Mouse (Mus musculus): Measurements from ENCODE around the gene Rgcc. TPM values are rescaled to one million over a fixed set of nuclear protein-coding genes. Genes with fewer than 3 reads are reported as not detected.

Gene Rgcc
- polyA plus RNA-seq, 1 experiment from 2014 or later: 56.3 TPM

GRCm38 (mm10) chr14:79307138-79307537, 5.7 kb upstream of the Rgcc start:
- WGBS: 88% methylated on average over 7 of the region's 7 CpGs
- no peak; the same call in 1 of the 2 replicates for ATAC-seq (ENCODE audit: insufficient read depth, low FRiP score)
- no peak overlapping the region for H3K4me3 ChIP-seq (replicated peaks; ENCODE audit: low read length)
- no peaks in the 10 kb centered on the region for H3K36me3 ChIP-seq (ENCODE audit: control insufficient read depth, insufficient read depth, low read length)
- no peaks in the 10 kb centered on the region; the same call in 1 of the 2 replicates for H3K4me1 ChIP-seq (ENCODE audit: control insufficient read depth, insufficient read depth, low read length)
- no peaks in the 10 kb centered on the region for H3K9me3 ChIP-seq (replicated peaks; ENCODE audit: control insufficient read depth, low read length)
- H3K4me2 ChIP-seq (ENCODE audit: low read depth, low read length): no peak overlapping the region
- H3K9ac ChIP-seq (ENCODE audit: low read length): no peak overlapping the region
- no peaks in the 10 kb centered on the region for H3K27me3 ChIP-seq (ENCODE audit: control insufficient read depth, insufficient read depth, low read length)
- no peak overlapping the region for H3K27ac ChIP-seq (ENCODE audit: low read length)

DNA sequence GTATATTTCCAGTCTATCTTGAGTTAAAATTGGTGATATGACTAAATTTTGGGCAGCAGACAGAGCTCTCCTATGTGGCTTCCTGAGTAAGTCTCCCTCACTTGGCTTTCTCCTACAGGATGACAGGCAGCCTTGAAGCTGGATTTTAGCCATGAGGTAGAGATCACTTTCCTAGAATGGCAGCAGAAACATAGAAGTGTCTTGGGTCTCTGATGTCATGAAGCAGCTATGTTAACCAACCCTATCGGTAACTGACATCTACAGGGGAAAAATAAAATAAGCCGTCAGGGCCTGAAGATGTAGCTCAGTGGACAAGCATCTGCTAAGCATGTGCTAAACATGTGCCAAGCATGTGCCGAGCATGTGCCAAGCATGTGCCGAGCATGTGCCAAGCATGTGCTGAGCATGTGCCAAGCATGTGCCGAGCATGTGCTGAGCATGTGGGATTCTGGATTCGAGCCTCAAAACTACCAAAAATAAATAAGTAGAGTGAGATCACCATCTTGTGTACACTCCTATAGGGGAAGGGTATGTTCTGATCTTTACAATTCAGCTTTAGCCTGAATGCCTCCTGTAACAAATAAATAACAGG, 3.5 kb upstream of the Rgcc start:
- 87% methylated on average over 6 of the region's 6 CpGs for WGBS
- no peak for ATAC-seq (ENCODE audit: insufficient read depth, low FRiP score)
- H3K27me3 ChIP-seq (ENCODE audit: control insufficient read depth, insufficient read depth, low read length): peaks cover 4% of the 10 kb centered on the region
- no peaks in the 10 kb centered on the region for H3K9me3 ChIP-seq (replicated peaks; ENCODE audit: control insufficient read depth, low read length)
- H3K4me3 ChIP-seq (replicated peaks; ENCODE audit: low read length): no peak overlapping the region
- H3K9ac ChIP-seq (ENCODE audit: low read length): no peak overlapping the region
- no peaks in the 10 kb centered on the region for H3K36me3 ChIP-seq (ENCODE audit: control insufficient read depth, insufficient read depth, low read length)
- H3K4me2 ChIP-seq (ENCODE audit: low read depth, low read length): no peak overlapping the region
- no peak overlapping the region for H3K27ac ChIP-seq (ENCODE audit: low read length)
- peaks cover 12% of the 10 kb centered on the region for H3K4me1 ChIP-seq (ENCODE audit: control insufficient read depth, insufficient read depth, low read length)

GRCm38 (mm10) chr14:79303150-79303549, 1.7 kb upstream of the Rgcc start:
- ATAC-seq (ENCODE audit: insufficient read depth, low FRiP score): no peak
- Histone ChIP-seq H3K27me3 (ENCODE audit: control insufficient read depth, insufficient read depth, low read length) (peaks cover 11% of the 10 kb centered on the region), H3K27ac (ENCODE audit: low read length) (no peak overlapping the region), H3K9ac (ENCODE audit: low read length) (no peak overlapping the region), H3K4me1 (ENCODE audit: control insufficient read depth, insufficient read depth, low read length) (peaks cover 13% of the 10 kb centered on the region), H3K4me2 (ENCODE audit: low read depth, low read length) (no peak overlapping the region), H3K36me3 (ENCODE audit: control insufficient read depth, insufficient read depth, low read length) (no peaks in the 10 kb centered on the region), H3K9me3 (replicated peaks; ENCODE audit: control insufficient read depth, low read length) (no peaks in the 10 kb centered on the region), H3K4me3 (replicated peaks; ENCODE audit: low read length) (no peak overlapping the region)
- 72% methylated on average over 2 of the region's 2 CpGs for WGBS

DNA sequence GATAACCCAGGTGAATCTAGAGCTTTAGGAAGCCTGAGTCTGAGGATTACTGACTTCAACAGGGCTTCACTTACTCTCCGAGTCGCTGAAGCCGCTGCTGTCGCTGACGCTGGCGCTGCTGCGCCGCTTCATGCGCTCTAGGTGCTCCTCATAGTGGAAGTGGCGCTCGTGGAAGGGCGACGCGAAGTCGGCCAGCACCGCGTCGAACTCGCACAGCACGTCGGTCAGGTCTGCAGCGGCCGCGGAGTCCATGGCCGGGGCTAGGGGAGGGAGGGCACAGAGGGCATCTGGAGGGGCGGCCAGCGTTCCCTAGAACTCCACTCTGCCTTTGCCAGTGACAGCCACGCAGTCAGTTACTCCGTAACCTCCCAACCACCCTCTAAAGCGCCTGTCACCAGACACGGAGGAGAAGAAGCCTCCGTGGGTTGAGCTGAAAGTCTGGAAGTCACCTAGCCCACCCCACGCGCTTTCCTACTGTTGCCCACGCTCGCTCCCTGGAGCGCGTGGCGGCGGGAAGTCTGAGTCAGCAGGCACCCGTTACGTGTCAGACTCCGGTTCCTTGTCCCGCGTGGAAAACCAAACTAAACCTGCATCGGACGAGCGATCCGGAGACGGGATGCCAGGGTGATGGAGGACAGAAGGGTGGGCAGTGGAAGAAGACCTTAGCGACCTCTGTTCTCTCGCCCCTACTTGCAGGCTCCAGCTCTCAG, 649 bp downstream of the Rgcc start:
- Histone ChIP-seq H3K4me3 (replicated peaks; ENCODE audit: low read length) (peak overlapping the region; percentile 62), H3K9me3 (replicated peaks; ENCODE audit: control insufficient read depth, low read length) (no peaks in the 10 kb centered on the region), H3K27me3 (ENCODE audit: control insufficient read depth, insufficient read depth, low read length) (peaks cover 11% of the 10 kb centered on the region), H3K27ac (ENCODE audit: low read length) (no peak overlapping the region; the same call in 1 of the 2 replicates), H3K36me3 (ENCODE audit: control insufficient read depth, insufficient read depth, low read length) (no peaks in the 10 kb centered on the region), H3K9ac (ENCODE audit: low read length) (peak overlapping the region; percentile 70), H3K4me1 (ENCODE audit: control insufficient read depth, insufficient read depth, low read length) (peaks cover 13% of the 10 kb centered on the region), H3K4me2 (ENCODE audit: low read depth, low read length) (peak overlapping the region; percentile 100)
- WGBS: under 1% methylated on average over 52 of the region's 52 CpGs
- ATAC-seq (ENCODE audit: insufficient read depth, low FRiP score): peak; percentile 11; the same call in 1 of the 2 replicates

DNA sequence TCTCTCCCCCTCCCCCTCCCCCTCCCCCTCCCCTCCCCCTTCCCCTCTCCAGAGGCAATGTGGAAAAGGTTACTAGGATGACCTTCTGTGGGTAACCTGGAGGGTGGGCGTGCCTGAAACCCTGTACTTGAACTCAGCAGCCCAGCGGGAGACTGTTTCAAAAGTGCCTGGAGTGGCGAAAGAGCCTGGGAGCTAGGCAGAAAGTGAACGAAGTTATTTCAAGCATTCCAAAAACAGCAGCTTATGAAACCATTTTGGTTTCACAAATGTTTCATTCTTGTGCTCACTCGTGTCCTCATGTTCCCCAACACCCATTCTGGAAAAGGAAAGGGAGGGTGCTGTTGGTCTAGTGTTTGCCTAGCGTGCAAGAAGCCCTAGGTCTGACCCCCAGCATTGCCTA, 1.6 kb downstream of the Rgcc start:
- no peaks in the 10 kb centered on the region for H3K9me3 ChIP-seq (replicated peaks; ENCODE audit: control insufficient read depth, low read length)
- no peak for ATAC-seq (ENCODE audit: insufficient read depth, low FRiP score)
- H3K4me2 ChIP-seq (ENCODE audit: low read depth, low read length): peak overlapping the region; percentile 100
- peaks cover 11% of the 10 kb centered on the region for H3K27me3 ChIP-seq (ENCODE audit: control insufficient read depth, insufficient read depth, low read length)
- H3K9ac ChIP-seq (ENCODE audit: low read length): peak overlapping the region; percentile 70; the same call in 1 of the 2 replicates
- WGBS: 32% methylated on average over 6 of the region's 6 CpGs
- H3K4me3 ChIP-seq (replicated peaks; ENCODE audit: low read length): peak overlapping the region; percentile 62
- no peaks in the 10 kb centered on the region for H3K36me3 ChIP-seq (ENCODE audit: control insufficient read depth, insufficient read depth, low read length)
- no peak overlapping the region for H3K27ac ChIP-seq (ENCODE audit: low read length)
- peaks cover 13% of the 10 kb centered on the region for H3K4me1 ChIP-seq (ENCODE audit: control insufficient read depth, insufficient read depth, low read length)

DNA sequence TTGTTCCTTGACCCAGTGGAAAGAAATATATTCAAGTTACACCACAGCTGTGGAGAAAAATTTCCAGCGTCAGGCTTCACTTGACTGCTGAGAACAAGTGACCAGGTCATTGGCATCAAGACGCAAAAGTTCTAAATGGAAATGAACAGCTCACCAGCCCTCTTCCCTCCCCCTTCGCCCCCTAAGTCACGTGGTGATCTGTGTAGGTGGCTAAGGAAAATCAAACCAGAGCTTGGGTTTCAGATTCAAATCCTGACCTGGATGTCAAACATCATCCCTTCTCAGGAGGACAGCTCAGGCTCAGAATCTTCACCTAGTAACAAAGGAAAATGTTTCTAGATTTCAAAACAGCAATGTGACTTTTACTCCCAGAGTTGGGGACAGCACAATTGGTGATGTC, 2.2 kb downstream of the Rgcc start:
- H3K27ac ChIP-seq (ENCODE audit: low read length): no peak overlapping the region
- no peak for ATAC-seq (ENCODE audit: insufficient read depth, low FRiP score)
- H3K9me3 ChIP-seq (replicated peaks; ENCODE audit: control insufficient read depth, low read length): no peaks in the 10 kb centered on the region
- H3K4me2 ChIP-seq (ENCODE audit: low read depth, low read length): peak overlapping the region; percentile 100
- H3K4me1 ChIP-seq (ENCODE audit: control insufficient read depth, insufficient read depth, low read length): peaks cover 13% of the 10 kb centered on the region
- H3K36me3 ChIP-seq (ENCODE audit: control insufficient read depth, insufficient read depth, low read length): no peaks in the 10 kb centered on the region
- H3K4me3 ChIP-seq (replicated peaks; ENCODE audit: low read length): peak overlapping the region; percentile 22
- 57% methylated on average over 4 of the region's 4 CpGs for WGBS
- H3K27me3 ChIP-seq (ENCODE audit: control insufficient read depth, insufficient read depth, low read length): peaks cover 11% of the 10 kb centered on the region
- H3K9ac ChIP-seq (ENCODE audit: low read length): 0 out of 2 replicates have a peak overlapping the region, but pooled peaks have one; percentile 26

DNA sequence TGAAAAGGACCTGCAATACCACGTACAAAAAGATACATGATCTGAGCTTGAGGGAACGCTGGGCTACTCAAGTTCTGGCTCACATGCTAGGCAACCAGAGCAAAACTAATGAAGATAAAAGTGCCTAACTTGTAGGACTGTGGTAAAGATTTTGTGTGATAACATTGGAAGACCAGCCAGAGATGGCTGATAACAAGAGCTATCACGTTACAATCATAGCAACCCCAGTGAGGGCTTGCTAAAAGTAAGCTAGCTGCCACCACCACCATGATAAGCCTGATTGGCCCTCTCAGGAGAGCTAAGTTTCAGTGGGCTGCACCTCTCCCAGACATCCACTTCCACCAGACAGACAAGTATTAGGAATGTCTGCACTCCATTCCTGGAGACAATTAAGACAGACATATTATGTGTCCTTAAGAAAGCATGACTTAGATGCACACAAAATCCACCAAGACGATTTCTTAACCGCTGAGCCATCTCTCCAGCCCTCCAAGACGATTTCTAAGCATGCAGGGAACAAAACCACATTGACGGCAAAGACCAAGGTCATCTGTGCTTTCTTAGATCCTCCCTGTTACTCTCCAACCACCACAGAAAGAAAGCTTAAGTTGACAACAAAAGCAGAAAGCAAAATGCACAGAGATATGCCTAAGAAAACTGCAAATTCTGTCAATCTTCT, 3.0 kb downstream of the Rgcc start:
- Histone ChIP-seq H3K9me3 (replicated peaks; ENCODE audit: control insufficient read depth, low read length) (no peaks in the 10 kb centered on the region), H3K27me3 (ENCODE audit: control insufficient read depth, insufficient read depth, low read length) (peaks cover 11% of the 10 kb centered on the region), H3K36me3 (ENCODE audit: control insufficient read depth, insufficient read depth, low read length) (no peaks in the 10 kb centered on the region), H3K4me1 (ENCODE audit: control insufficient read depth, insufficient read depth, low read length) (peaks cover 13% of the 10 kb centered on the region), H3K9ac (ENCODE audit: low read length) (no peak overlapping the region), H3K4me2 (ENCODE audit: low read depth, low read length) (peak overlapping the region; percentile 100), H3K27ac (ENCODE audit: low read length) (no peak overlapping the region), H3K4me3 (replicated peaks; ENCODE audit: low read length) (peak overlapping the region; percentile 22; the same call in 1 of the 2 replicates)
- no peak for ATAC-seq (ENCODE audit: insufficient read depth, low FRiP score)
- 61% methylated on average over 7 of the region's 7 CpGs for WGBS

DNA sequence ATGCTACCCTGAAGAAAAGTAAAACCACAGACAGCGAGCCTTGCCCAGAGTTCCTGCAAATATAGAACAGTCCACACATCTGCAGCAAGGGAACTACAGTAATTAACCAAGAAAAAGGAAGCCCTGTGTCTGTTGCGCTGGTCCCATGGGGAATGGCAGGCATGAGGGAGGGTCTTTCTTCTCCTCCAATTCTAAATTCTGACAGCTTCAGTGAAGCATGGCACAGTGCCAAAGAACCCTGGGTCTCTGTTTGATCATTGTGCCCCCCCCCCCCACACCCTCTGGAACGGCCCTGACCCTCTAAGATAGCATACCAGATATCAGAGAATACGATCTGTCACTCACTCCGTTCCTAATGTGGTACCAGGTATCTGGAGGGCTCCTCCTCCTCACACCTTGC, 4.6 kb downstream of the Rgcc start:
- no peak overlapping the region for H3K9ac ChIP-seq (ENCODE audit: low read length)
- H3K4me2 ChIP-seq (ENCODE audit: low read depth, low read length): 0 out of 2 replicates have a peak overlapping the region, but pooled peaks have one; percentile 10
- peaks cover 13% of the 10 kb centered on the region for H3K4me1 ChIP-seq (ENCODE audit: control insufficient read depth, insufficient read depth, low read length)
- WGBS: 51% methylated on average over 5 of the region's 5 CpGs
- H3K4me3 ChIP-seq (replicated peaks; ENCODE audit: low read length): no peak overlapping the region
- peaks cover 11% of the 10 kb centered on the region for H3K27me3 ChIP-seq (ENCODE audit: control insufficient read depth, insufficient read depth, low read length)
- no peaks in the 10 kb centered on the region for H3K36me3 ChIP-seq (ENCODE audit: control insufficient read depth, insufficient read depth, low read length)
- ATAC-seq (ENCODE audit: insufficient read depth, low FRiP score): no peak
- no peaks in the 10 kb centered on the region for H3K9me3 ChIP-seq (replicated peaks; ENCODE audit: control insufficient read depth, low read length)
- no peak overlapping the region for H3K27ac ChIP-seq (ENCODE audit: low read length)

DNA sequence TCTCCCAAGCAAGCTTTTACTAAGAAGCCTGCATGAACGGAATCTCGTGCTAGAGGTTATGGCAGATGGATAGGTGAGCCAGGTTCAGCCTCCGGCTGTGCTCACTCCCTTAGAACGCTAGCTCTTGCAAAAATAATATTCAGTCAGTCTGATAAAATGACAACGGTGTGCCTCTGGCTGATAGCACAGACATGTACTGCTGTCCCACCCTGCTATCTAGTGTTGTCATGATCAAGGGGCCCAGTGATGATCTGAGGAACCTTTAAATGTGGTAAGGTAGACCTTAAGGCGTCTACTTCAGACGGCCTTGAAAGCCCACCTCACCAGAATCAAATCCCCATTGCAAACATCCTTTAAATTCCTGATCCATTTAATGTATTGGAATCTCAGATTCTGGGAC, 5.2 kb downstream of the Rgcc start:
- Histone ChIP-seq H3K9me3 (replicated peaks; ENCODE audit: control insufficient read depth, low read length) (no peaks in the 10 kb centered on the region), H3K4me1 (ENCODE audit: control insufficient read depth, insufficient read depth, low read length) (peaks cover 13% of the 10 kb centered on the region), H3K27ac (ENCODE audit: low read length) (no peak overlapping the region), H3K9ac (ENCODE audit: low read length) (no peak overlapping the region), H3K27me3 (ENCODE audit: control insufficient read depth, insufficient read depth, low read length) (peaks cover 11% of the 10 kb centered on the region), H3K4me3 (replicated peaks; ENCODE audit: low read length) (no peak overlapping the region), H3K36me3 (ENCODE audit: control insufficient read depth, insufficient read depth, low read length) (no peaks in the 10 kb centered on the region), H3K4me2 (ENCODE audit: low read depth, low read length) (no peak overlapping the region)
- 72% methylated on average over 7 of the region's 7 CpGs for WGBS
- ATAC-seq (ENCODE audit: insufficient read depth, low FRiP score): no peak

Data from stomach, embryonic 16.5 days (tissue).